Mouse (Mus musculus): ENCODE measurements at regions not wholly inside any gene's neighbourhood (a gene's known extent, or its start where the extent isn't known, plus 50 kb on each side); places are given as distances from the start of the nearest gene placed in this dataset. TPM values are rescaled to one million over a fixed set of nuclear protein-coding genes. Genes with fewer than 3 reads are reported as not detected.

DNA sequence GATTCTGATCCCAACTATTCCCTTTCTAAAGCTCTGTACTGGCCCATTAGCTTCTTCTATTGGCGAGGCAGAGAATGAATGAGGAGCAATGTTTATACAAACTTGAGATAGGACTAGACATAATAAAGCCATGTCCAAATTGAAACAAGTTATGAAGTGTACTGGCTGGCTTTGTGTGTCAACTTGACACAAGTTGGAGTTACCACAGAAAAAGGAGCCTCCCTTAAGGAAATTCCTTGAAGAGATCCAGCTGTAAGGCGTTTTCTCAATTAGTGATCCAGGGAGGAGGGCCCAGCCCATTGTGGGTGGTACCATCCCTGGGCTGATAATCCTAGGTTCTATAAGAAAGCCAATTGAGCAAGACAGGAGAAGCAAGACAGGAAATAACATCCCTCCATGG, 135.9 kb upstream of the Cr2 start:
- no peak for DNase-seq (ENCODE audit: low spot score in 2 of 2)

DNA sequence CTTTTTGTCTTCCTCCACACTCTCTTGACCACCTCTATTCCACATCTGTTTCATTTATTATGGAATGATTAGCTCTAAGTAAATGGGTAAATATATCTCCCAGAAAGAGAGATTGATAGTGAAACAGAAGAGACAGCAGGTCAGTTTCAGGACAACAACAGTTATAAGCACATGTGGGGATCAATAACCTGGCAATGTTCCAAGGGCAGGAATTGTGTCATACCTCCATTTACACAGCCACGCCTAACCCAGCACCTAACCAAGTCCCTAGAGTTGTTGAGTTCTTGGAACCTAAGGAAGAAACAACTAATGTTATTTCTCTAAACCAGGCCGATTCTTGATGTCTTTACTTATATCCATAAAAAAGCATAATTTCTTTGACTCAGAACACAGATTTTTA, 108.6 kb upstream of the Cr2 start:
- DNase-seq (ENCODE audit: low spot score in 2 of 2), result no peak

DNA sequence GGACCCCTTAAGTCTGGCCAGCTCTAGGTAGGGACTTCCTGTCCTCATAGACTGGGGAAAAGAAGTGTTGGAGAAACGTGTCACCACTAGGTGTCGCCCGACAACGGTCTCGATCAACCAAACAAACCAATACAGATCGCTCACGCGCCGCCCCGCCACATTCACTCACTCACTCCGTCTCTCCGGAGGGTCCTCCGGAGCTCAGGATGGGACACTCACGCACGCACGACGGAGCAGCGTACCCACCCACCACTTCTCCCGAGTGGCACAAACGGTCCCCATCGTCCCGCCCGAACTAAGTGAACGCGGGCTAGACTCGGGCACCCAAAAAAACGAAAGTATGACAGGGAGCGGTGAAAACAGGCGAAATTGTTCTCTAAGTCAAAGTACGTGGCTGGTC, 65.0 kb upstream of the Cr2 start:
- peak; percentile 86 to 89 for DNase-seq (ENCODE audit: low spot score in 2 of 2)

DNA sequence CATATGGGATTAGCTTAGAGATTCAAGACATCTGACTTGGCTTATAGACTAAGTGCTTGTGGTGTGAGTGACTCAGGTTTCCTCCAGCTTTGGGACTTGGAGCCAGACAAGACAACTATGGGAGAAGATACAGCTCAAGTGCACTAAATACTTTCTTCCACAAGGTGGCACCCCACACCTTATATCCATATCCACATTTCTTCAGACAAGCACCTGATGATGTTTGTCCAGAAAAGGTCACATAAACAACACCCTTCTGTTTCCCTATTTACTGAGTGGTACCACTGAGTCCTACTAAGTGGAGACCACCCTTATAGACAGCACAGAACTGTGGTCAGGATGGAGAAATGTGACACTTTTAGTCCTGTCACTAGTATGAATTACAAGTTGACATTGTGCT, 56.1 kb upstream of the Cr2 start:
- peak in 1 of 2 experiments; percentile 11 for DNase-seq (ENCODE audit: low spot score in 2 of 2)

DNA sequence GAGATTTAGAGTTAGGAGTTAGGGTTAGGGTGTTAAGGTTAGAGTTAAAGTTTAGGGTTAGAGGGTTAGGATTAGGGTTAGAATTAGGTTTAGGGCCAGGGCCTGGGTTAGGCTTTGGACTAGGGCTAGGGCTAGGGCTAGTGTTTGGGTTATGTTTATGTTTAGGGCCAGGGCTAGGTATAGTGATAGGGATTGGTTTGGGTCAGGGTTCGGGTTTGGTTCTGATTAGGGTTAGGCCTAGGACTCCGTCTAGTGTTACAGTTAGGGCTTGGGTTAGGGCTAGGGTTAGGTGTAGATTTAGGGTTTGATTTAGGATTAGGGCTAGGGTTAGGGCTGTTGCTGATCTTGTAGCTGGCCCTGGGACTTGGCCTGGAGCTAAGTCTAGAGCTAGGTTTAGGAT, 50.5 kb upstream of the Cr2 start:
- no peak for DNase-seq (ENCODE audit: low spot score in 2 of 2)

Small RNAs in the stretch of these regions (microRNA-seq; reads per million reads assigned to microRNA genes)
- not detected for gene Gm24802

Data from gastrocnemius, adult 8-10 months (tissue).